11 mouse cellular contexts compared by ENCODE assay signal in the genomic region with DNA sequence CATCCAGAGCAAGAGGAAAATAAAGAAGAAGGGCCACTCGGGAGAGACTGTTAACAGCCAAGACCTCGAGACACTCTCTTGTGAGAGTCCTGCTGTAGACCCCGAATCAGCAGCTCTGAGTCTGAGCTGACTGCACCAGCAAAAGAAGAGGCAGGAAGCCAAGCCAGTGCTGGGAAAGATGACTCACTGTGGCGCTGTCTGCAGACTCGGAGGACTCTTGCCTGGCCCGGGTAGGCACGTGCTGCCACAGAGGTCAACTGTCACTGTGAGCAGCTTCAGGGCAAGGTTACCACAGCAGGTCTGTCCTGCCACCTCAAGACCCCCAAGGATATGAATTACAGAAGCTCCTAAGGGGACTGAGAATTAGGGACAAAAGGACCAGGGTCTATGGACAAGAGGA. TPM values are rescaled to one million over a fixed set of nuclear protein-coding genes. Genes with fewer than 3 reads are reported as not detected.
A peak's percentile ranks its signal among the peaks of the same experiment; 100 is the strongest.
DNase-seq lines count a peak whose midpoint lies in the region; ATAC-seq and TF ChIP-seq lines count a peak whose summit lies in the region.
"Had no signal": no experiment of that assay in that cellular context is flagged by ENCODE, and none has a peak within 500 bp of the region (broad histone marks: within the 10 kb centered on the region; RNA-seq: fewer than 3 reads in every experiment).

No protein-coding gene starts in this region.

- WGBS in liver, embryonic 11.5 days = 38% methylated on average over 7 of the region's 7 CpGs
- WGBS in hindbrain, embryonic 11.5 days = 65% methylated on average over 7 of the region's 7 CpGs

- intact Hi-C loops in heart, postnatal 25 days (cut with DNase I) = no loop called here

- ATAC-seq in liver, embryonic 11.5 days (replicated peaks; ENCODE audit: low FRiP score) = no peak
- ATAC-seq in hindbrain, embryonic 11.5 days (ENCODE audit: low FRiP score) = no peak

- peak overlapping the region; percentile 45; the same call in 1 of the 2 replicates for H3K27ac ChIP-seq in cortical plate, adult 2 months (ENCODE audit: insufficient read depth, low read length)
- H3K27ac ChIP-seq in liver, embryonic 11.5 days (ENCODE audit: low read depth, low read length) = no peak overlapping the region
- no peak overlapping the region for H3K27ac ChIP-seq in hindbrain, embryonic 11.5 days (ENCODE audit: low read depth, low read length)
- H3K27ac ChIP-seq: limb, embryonic 13.5 days had no signal

- DNase-seq in heart, adult 11 months = peak; percentile 92
- DNase-seq in heart, postnatal 25 days (ENCODE audit: low spot score) = no peak
- peak; percentile 59 for DNase-seq in MN1 (ENCODE audit: low spot score)
- DNase-seq in layer of hippocampus, postnatal 36 days = peak; percentile 28 to 41
- no peak for DNase-seq in liver, embryonic 11.5 days (ENCODE audit: low spot score)
- DNase-seq in urinary bladder, postnatal 10 days (ENCODE audit: low spot score) = no peak
- DNase-seq in hindbrain, embryonic 11.5 days (ENCODE audit: low spot score) = no peak

- TF ChIP-seq POLR2A in cortical plate, adult 2 months (IDR thresholded peaks at IDR 0.05; ENCODE audit: extremely low read depth, insufficient read depth, low read length) = no peak

- peaks cover 13% of the 10 kb centered on the region for H3K4me1 ChIP-seq in cortical plate, adult 2 months (ENCODE audit: control insufficient read depth, insufficient read depth, low read length)
- H3K4me1 ChIP-seq in liver, embryonic 11.5 days (replicated peaks; ENCODE audit: control insufficient read depth, insufficient read depth, low read length) = no peaks in the 10 kb centered on the region
- no peaks in the 10 kb centered on the region for H3K4me1 ChIP-seq in hindbrain, embryonic 11.5 days (replicated peaks; ENCODE audit: control insufficient read depth, insufficient read depth, low read length)
- H3K4me1 ChIP-seq: limb, embryonic 13.5 days had no signal

- H3K9ac ChIP-seq in liver, embryonic 11.5 days (ENCODE audit: low read depth, low read length) = no peak overlapping the region
- H3K9ac ChIP-seq in hindbrain, embryonic 11.5 days (ENCODE audit: low read depth, low read length) = no peak overlapping the region
- H3K9ac ChIP-seq: limb, embryonic 13.5 days had no signal

- no peaks in the 10 kb centered on the region for H3K9me3 ChIP-seq in liver, embryonic 11.5 days (ENCODE audit: control insufficient read depth, low read length)
- no peaks in the 10 kb centered on the region for H3K9me3 ChIP-seq in hindbrain, embryonic 11.5 days (ENCODE audit: control insufficient read depth, low read length)
- H3K9me3 ChIP-seq: limb, embryonic 13.5 days had no signal

- no peak overlapping the region for H3K4me2 ChIP-seq in liver, embryonic 11.5 days
- H3K4me2 ChIP-seq in hindbrain, embryonic 11.5 days (replicated peaks; ENCODE audit: low read depth, low read length) = no peak overlapping the region
- H3K4me2 ChIP-seq: limb, embryonic 13.5 days had no signal

- H3K4me3 ChIP-seq in cortical plate, adult 2 months (ENCODE audit: insufficient read depth, low read length) = no peak overlapping the region
- H3K4me3 ChIP-seq in liver, embryonic 11.5 days (ENCODE audit: low read depth, low read length) = no peak overlapping the region
- no peak overlapping the region for H3K4me3 ChIP-seq in hindbrain, embryonic 11.5 days (ENCODE audit: low read depth, low read length)
- H3K4me3 ChIP-seq: erythroblast, embryonic 14.5 days; limb, embryonic 13.5 days had no signal

- TF ChIP-seq CTCF in cortical plate, adult 2 months (IDR thresholded peaks at IDR 0.05; ENCODE audit: extremely low read depth, insufficient read depth, low read length) = no peak

- no peaks in the 10 kb centered on the region for H3K27me3 ChIP-seq in liver, embryonic 11.5 days (replicated peaks; ENCODE audit: control insufficient read depth, insufficient read depth, low read length)
- H3K27me3 ChIP-seq in hindbrain, embryonic 11.5 days (ENCODE audit: control insufficient read depth, insufficient read depth, low read length) = no peaks in the 10 kb centered on the region
- H3K27me3 ChIP-seq: limb, embryonic 13.5 days had no signal

- H3K36me3 ChIP-seq in liver, embryonic 11.5 days (ENCODE audit: control insufficient read depth, insufficient read depth, low read length) = no peaks in the 10 kb centered on the region
- no peaks in the 10 kb centered on the region for H3K36me3 ChIP-seq in hindbrain, embryonic 11.5 days (ENCODE audit: control insufficient read depth, insufficient read depth, low read length)
- H3K36me3 ChIP-seq: G1E; limb, embryonic 13.5 days had no signal

RNA-seq across cellular contexts. Expression of gene Shc3, which starts 42.7 kb away (rescaled TPM):
- total RNA-seq in heart, postnatal 25 days (2021) = 1 to 10 TPM; 2.3 TPM
- polyA plus RNA-seq in cortical plate, adult 2 months (2012; rRNA removed) = 80.3 and 82.8 TPM in 2 replicates
- 100 to 1,000 TPM; 120 to 131 TPM for total RNA-seq in layer of hippocampus, postnatal 36 days (2021)
- not detected in 2 replicates for polyA plus RNA-seq in liver, embryonic 11.5 days (2014; fragmentation: Nextera tagmentation; extraction: Ambion mirVana)
- polyA plus RNA-seq in hindbrain, embryonic 11.5 days (2014; fragmentation: Nextera tagmentation; extraction: Ambion mirVana) = 3.4 and 5.6 TPM in 2 replicates
- polyA plus RNA-seq: erythroblast, embryonic 14.5 days; G1E had no signal

Comparison
In these comparisons a context has a peak if more than half of its experiments do, and no peak if none do; other contexts are left out.
1. DNase-seq: peak in heart, adult 11 months (single experiment), MN1 (single experiment) and layer of hippocampus, postnatal 36 days (2 of 2); none in heart, postnatal 25 days (single experiment), liver, embryonic 11.5 days (single experiment), urinary bladder, postnatal 10 days (single experiment) and hindbrain, embryonic 11.5 days (single experiment).
2. RNA of gene Shc3, which starts 42.7 kb away (polyA plus RNA-seq): 80.3 to 82.8 TPM in cortical plate, adult 2 months; 3.4 to 5.6 TPM in hindbrain, embryonic 11.5 days and not detected in liver, embryonic 11.5 days; every median in the first group is over 10 times any median in the second.